Mouse (Mus musculus) natural killer cell, adult 2 months (primary cell): ENCODE data around the gene 1700028P14Rik.
"Not testable (repeated sequence)": the region's sequence is repeated elsewhere in the genome, so short reads cannot be mapped to it uniquely, and the experiment has no call there.

Experiments used
- DNase-seq, 2 experiments: peaks; one replicate each; pipeline ENCODE4 v3.0.0; 2022; ENCODE audit warnings: low spot score in 2 of 2

Gene 1700028P14Rik

GRCm38 (mm10) chr19:23652644-23653043, at the start of gene 1700028P14Rik:
TSS of gene 1700028P14Rik (minus strand) at chr19:23652812.
- no peak for DNase-seq

- no peak for DNase-seq
Measured at GRCm38 (mm10) chr19:23699131-23699530, 46.5 kb upstream of the 1700028P14Rik start.

- no peak for DNase-seq
Measured at GRCm38 (mm10) chr19:23698366-23698765, 45.8 kb upstream of the 1700028P14Rik start.

- DNase-seq, result no peak
Measured at GRCm38 (mm10) chr19:23697861-23698260, 45.2 kb upstream of the 1700028P14Rik start.

- DNase-seq, result no peak
Measured at GRCm38 (mm10) chr19:23694344-23694743, 41.7 kb upstream of the 1700028P14Rik start.

- DNase-seq, result no peak
Measured at GRCm38 (mm10) chr19:23688421-23688946, 35.9 kb upstream of the 1700028P14Rik start.

GRCm38 (mm10) chr19:23687296-23688021, 34.8 kb upstream of the 1700028P14Rik start, which contains the start of gene Ptar1:
TSS of gene Ptar1 (plus strand) at chr19:23687429.
- peak; percentile 80 to 87 for DNase-seq

GRCm38 (mm10) chr19:23686962-23687295, 34.3 kb upstream of the 1700028P14Rik start:
- no peak for DNase-seq

GRCm38 (mm10) chr19:23675656-23676055, 23.0 kb upstream of the 1700028P14Rik start:
- not testable (repeated sequence) for DNase-seq

- no peak for DNase-seq
Measured at GRCm38 (mm10) chr19:23673021-23673420, 20.4 kb upstream of the 1700028P14Rik start.

GRCm38 (mm10) chr19:23668142-23668655, 15.6 kb upstream of the 1700028P14Rik start:
- no peak for DNase-seq

GRCm38 (mm10) chr19:23664083-23664482, 11.5 kb upstream of the 1700028P14Rik start:
- DNase-seq, result no peak

- DNase-seq, result no peak
Measured at GRCm38 (mm10) chr19:23658350-23658749, 5.7 kb upstream of the 1700028P14Rik start.

GRCm38 (mm10) chr19:23657261-23657932, 4.8 kb upstream of the 1700028P14Rik start:
- no peak for DNase-seq

- DNase-seq, result no peak
Measured at GRCm38 (mm10) chr19:23653154-23653553, 542 bp upstream of the 1700028P14Rik start.

- DNase-seq, result no peak
Measured at GRCm38 (mm10) chr19:23647308-23647707, 5.3 kb downstream of the 1700028P14Rik start.

GRCm38 (mm10) chr19:23645347-23645746, 7.3 kb downstream of the 1700028P14Rik start:
- no peak for DNase-seq

- DNase-seq, result no peak
Measured at GRCm38 (mm10) chr19:23643819-23644218, 8.8 kb downstream of the 1700028P14Rik start.

GRCm38 (mm10) chr19:23636786-23637185, 15.8 kb downstream of the 1700028P14Rik start:
- DNase-seq, result no peak

GRCm38 (mm10) chr19:23631611-23632492, 20.8 kb downstream of the 1700028P14Rik start:
- DNase-seq, result no peak

GRCm38 (mm10) chr19:23614268-23614667, 38.3 kb downstream of the 1700028P14Rik start:
- DNase-seq, result no peak

- no peak for DNase-seq
Measured at GRCm38 (mm10) chr19:23609724-23610123, 42.9 kb downstream of the 1700028P14Rik start.
